9 mouse cellular contexts compared by ENCODE assay signal in genomic region chr2:85224221-85225179, GRCm38 (mm10). TPM values are rescaled to one million over a fixed set of nuclear protein-coding genes. Genes with fewer than 3 reads are reported as not detected.
A peak's percentile ranks its signal among the peaks of the same experiment; 100 is the strongest.
DNase-seq lines count a peak whose midpoint lies in the region; ATAC-seq and TF ChIP-seq lines count a peak whose summit lies in the region.
"Had no signal": no experiment of that assay in that cellular context is flagged by ENCODE, and none has a peak within 500 bp of the region (broad histone marks: within the 10 kb centered on the region; RNA-seq: fewer than 3 reads in every experiment).

No protein-coding gene starts in this region.

- no peaks in the 10 kb centered on the region for H3K36me3 ChIP-seq in kidney, embryonic 16.5 days (ENCODE audit: insufficient read depth, low read length)
- no peaks in the 10 kb centered on the region for H3K36me3 ChIP-seq in forebrain, embryonic 14.5 days (ENCODE audit: control insufficient read depth, insufficient read depth, low read length)
- no peaks in the 10 kb centered on the region for H3K36me3 ChIP-seq in midbrain, postnatal 0 days (ENCODE audit: insufficient read depth, low read length)

- peak overlapping the region; percentile 12; the same call in 1 of the 2 replicates for H3K4me2 ChIP-seq in kidney, embryonic 16.5 days (replicated peaks; ENCODE audit: low read depth, low read length)
- no peak overlapping the region for H3K4me2 ChIP-seq in forebrain, embryonic 14.5 days (ENCODE audit: low read length)
- H3K4me2 ChIP-seq in midbrain, postnatal 0 days (ENCODE audit: low read depth, low read length, poor library complexity, severe bottlenecking): no peak overlapping the region

- no peaks in the 10 kb centered on the region for H3K4me1 ChIP-seq in kidney, embryonic 16.5 days (ENCODE audit: insufficient read depth, low read length)
- peaks cover 2% of the 10 kb centered on the region; the same call in 1 of the 2 replicates for H3K4me1 ChIP-seq in forebrain, embryonic 14.5 days (ENCODE audit: control insufficient read depth, insufficient read depth, low read length)
- no peaks in the 10 kb centered on the region for H3K4me1 ChIP-seq in midbrain, postnatal 0 days (ENCODE audit: insufficient read depth, low read length)

- H3K4me3 ChIP-seq in kidney, embryonic 16.5 days (ENCODE audit: low read length): no peak overlapping the region
- H3K4me3 ChIP-seq in forebrain, embryonic 14.5 days (ENCODE audit: low read depth, low read length): no peak overlapping the region
- no peak overlapping the region for H3K4me3 ChIP-seq in midbrain, postnatal 0 days (ENCODE audit: low read depth, low read length)

- H3K27me3 ChIP-seq in kidney, embryonic 16.5 days (ENCODE audit: insufficient read depth, low read length): no peaks in the 10 kb centered on the region
- no peaks in the 10 kb centered on the region for H3K27me3 ChIP-seq in forebrain, embryonic 14.5 days (replicated peaks; ENCODE audit: control insufficient read depth, insufficient read depth, low read length)
- no peaks in the 10 kb centered on the region for H3K27me3 ChIP-seq in midbrain, postnatal 0 days (ENCODE audit: insufficient read depth, low read length)

- no peaks in the 10 kb centered on the region for H3K9me3 ChIP-seq in kidney, embryonic 16.5 days (ENCODE audit: low read length)
- H3K9me3 ChIP-seq in forebrain, embryonic 14.5 days (replicated peaks; ENCODE audit: control insufficient read depth, low read length): no peaks in the 10 kb centered on the region
- H3K9me3 ChIP-seq in midbrain, postnatal 0 days (ENCODE audit: low read length): no peaks in the 10 kb centered on the region

- no peak for TF ChIP-seq CTCF in midbrain, postnatal 0 days (IDR thresholded peaks at IDR 0.05)

- DNase-seq in kidney, adult 9 months: no peak
- DNase-seq in ZHBTc4 (ENCODE audit: low read depth, low spot score): peak; percentile 49
- DNase-seq in forebrain, embryonic 14.5 days (ENCODE audit: low spot score): no peak
- DNase-seq in midbrain, postnatal 0 days (ENCODE audit: low spot score): peak; percentile 19
- DNase-seq in MN1 (ENCODE audit: low spot score): no peak
- no peak for DNase-seq in cerebellum, adult 11 months
- DNase-seq in ovary, postnatal 10 days (ENCODE audit: low spot score): no peak
- DNase-seq: lung, postnatal 4 days had no signal

- WGBS in kidney, embryonic 16.5 days: 50% methylated on average over 17 of the region's 17 CpGs
- 38% methylated on average over 17 of the region's 17 CpGs for WGBS in forebrain, embryonic 14.5 days
- WGBS in midbrain, postnatal 0 days: 44% methylated on average over 17 of the region's 17 CpGs

- H3K9ac ChIP-seq in kidney, embryonic 16.5 days (replicated peaks; ENCODE audit: low read length): no peak overlapping the region
- no peak overlapping the region for H3K9ac ChIP-seq in forebrain, embryonic 14.5 days (ENCODE audit: low read length)
- no peak overlapping the region for H3K9ac ChIP-seq in midbrain, postnatal 0 days (replicated peaks; ENCODE audit: low read length, poor library complexity, severe bottlenecking)

- ATAC-seq in kidney, embryonic 16.5 days (ENCODE audit: low FRiP score, low TSS enrichment): peak; percentile 80
- ATAC-seq in forebrain, embryonic 14.5 days: peak; percentile 29; the same call in 1 of the 2 replicates
- ATAC-seq in midbrain, postnatal 0 days (ENCODE audit: low FRiP score): peak; percentile 57; the same call in 1 of the 2 replicates

- no peak overlapping the region for H3K27ac ChIP-seq in kidney, embryonic 16.5 days (ENCODE audit: low read length)
- no peak overlapping the region for H3K27ac ChIP-seq in forebrain, embryonic 14.5 days (ENCODE audit: low read depth, low read length)
- no peak overlapping the region for H3K27ac ChIP-seq in midbrain, postnatal 0 days (ENCODE audit: low read depth, low read length)

RNA-seq across cellular contexts. Expression of gene Lrrc55, which starts 27.5 kb away (rescaled TPM):
- 0.68 and 0.80 TPM in 2 replicates for polyA plus RNA-seq in kidney, embryonic 16.5 days (2015; fragmentation: Nextera tagmentation; extraction: Ambion mirVana)
- polyA plus RNA-seq in forebrain, embryonic 14.5 days (2014; fragmentation: Nextera tagmentation; extraction: Ambion mirVana): 11.0 and 11.7 TPM in 2 replicates
- total RNA-seq in midbrain, postnatal 0 days (2014; rRNA removed): 29.6 and 32.3 TPM in 2 replicates
- polyA plus RNA-seq in midbrain, postnatal 0 days (2015; fragmentation: Nextera tagmentation; extraction: Ambion mirVana): 10.9 and 11.5 TPM in 2 replicates

Comparison
In these comparisons a context has a peak if more than half of its experiments do, and no peak if none do; other contexts are left out.
1. ATAC-seq: peak in every context shown above with its lines; median percentile 80 in kidney, embryonic 16.5 days; 57 in midbrain, postnatal 0 days; 29 in forebrain, embryonic 14.5 days.
2. DNase-seq: peak in ZHBTc4 (single experiment) and midbrain, postnatal 0 days (single experiment); none in kidney, adult 9 months (single experiment), forebrain, embryonic 14.5 days (single experiment), MN1 (single experiment), cerebellum, adult 11 months (single experiment) and ovary, postnatal 10 days (single experiment).